Mouse (Mus musculus) heart, embryonic 10.5 days (tissue): ENCODE measurements around the gene Myh13. TPM values are rescaled to one million over a fixed set of nuclear protein-coding genes. Genes with fewer than 3 reads are reported as not detected.

Experiments used
- DNase-seq: peaks from one replicate; pipeline ENCODE4 v3.0.0-alpha.2; 2017; ENCODE audit warnings: low spot score
- H3K27ac ChIP-seq: fragments of 300-500 bp; sonication (generic); 2 replicates; pipeline ENCODE4 v1.5.1; 2016; ENCODE audit warnings: mild to moderate bottlenecking
- H3K27me3 ChIP-seq: fragments of 300-500 bp; sonication (generic); 2 replicates; pipeline ENCODE4 v1.6.1; 2016; ENCODE audit warnings: mild to moderate bottlenecking; ENCODE audit not compliant: poor library complexity, insufficient read depth, severe bottlenecking
- H3K36me3 ChIP-seq: fragments of 300-500 bp; sonication (generic); 2 replicates; pipeline ENCODE4 v1.6.1; 2016; ENCODE audit warnings: mild to moderate bottlenecking, moderate library complexity
- H3K4me1 ChIP-seq: fragments of 300-500 bp; sonication (generic); 2 replicates; pipeline ENCODE4 v1.6.1; 2016; ENCODE audit warnings: mild to moderate bottlenecking
- H3K4me3 ChIP-seq: fragments of 300-500 bp; sonication (generic); 2 replicates; pipeline ENCODE4 v1.5.1; 2016; ENCODE audit warnings: mild to moderate bottlenecking, moderate library complexity
- H3K9me3 ChIP-seq: fragments of 300-500 bp; sonication (generic); 2 replicates; pipeline ENCODE4 v1.6.1; 2016; ENCODE audit warnings: mild to moderate bottlenecking, moderate library complexity
- WGBS: fragments of 180-500 bp; shearing (Covaris S2); methylation state at CpG from one replicate; pipeline ENCODE4 v1.1.7; 2016; 5-methylcytosine and 5-hydroxymethylcytosine counted together
- polyA plus RNA-seq: library from polyadenylated mRNA; unstranded; fragments of >200 nt; fragmentation: Nextera tagmentation; extraction: Ambion mirVana; gene quantifications from 2 replicates; pipeline ENCODE4 v1.2.1, GENCODE M21; 2016

The Myh13 gene
- 0.06 TPM in 1 of 2 replicates, not detected in the other for polyA plus RNA-seq

DNA sequence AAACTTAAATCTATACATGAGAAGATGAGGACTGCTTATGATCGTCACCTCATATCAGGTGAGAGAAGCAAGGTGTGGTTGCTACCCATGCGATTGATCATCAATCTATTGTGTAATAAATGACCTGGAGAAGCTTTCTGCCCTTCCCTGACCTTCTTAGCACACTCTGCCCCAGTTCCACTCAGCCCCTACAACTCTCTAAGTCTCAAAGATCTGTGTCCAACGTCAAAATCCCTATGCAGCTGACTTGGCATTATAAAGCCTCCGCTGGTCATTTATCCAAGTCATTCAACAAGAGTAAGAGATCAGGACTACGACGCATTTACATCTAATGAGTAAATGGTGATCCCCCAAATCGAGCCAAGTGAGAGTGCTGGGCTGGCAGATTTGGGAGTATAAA lies at the start of gene Myh13:
TSS of gene Myh13 (plus strand) at position 301 of the 400 bp plus-strand sequence.
- Histone ChIP-seq H3K27ac (no peak within 1 kb of the TSS), H3K36me3 (no peaks in the 10 kb centered on the region), H3K27me3 (no peaks in the 10 kb centered on the region), H3K4me1 (0 out of 2 replicates have a peak, but pooled peaks cover 2% of the 10 kb centered on the region), H3K9me3 (no peaks in the 10 kb centered on the region), H3K4me3 (no peak within 1 kb of the TSS)
- DNase-seq = peak; percentile 28
- 88% methylated on average over 7 of the region's 7 CpGs for WGBS

DNA sequence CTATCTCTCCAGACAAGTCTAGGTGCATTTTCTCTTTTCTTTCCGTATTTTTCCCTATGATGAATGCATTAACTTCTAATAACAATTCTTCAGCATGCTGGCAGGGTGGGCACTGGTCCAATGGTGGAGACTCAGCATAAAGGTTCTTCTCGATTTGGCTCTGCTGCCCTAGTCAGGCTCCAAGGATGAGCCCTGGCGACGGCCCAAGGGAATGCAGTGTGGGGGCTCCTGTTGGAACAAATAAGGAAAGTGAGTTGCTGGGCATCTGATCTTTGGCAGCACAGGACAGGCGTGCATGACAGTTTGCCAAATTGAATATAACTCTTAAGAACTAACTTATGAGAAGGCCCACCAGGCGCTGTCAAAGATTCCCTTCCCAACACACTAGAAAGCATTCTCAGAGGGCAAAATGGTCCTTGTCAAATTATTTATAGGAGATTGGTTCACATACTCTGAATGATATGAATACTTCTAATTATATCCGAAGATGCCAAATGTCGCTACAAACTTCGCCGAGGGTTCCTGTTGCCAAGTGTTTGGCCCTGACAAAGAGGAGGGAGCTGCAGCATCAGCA lies 44.8 kb upstream of the Myh13 start, which contains the start of gene Myh8:
TSS of gene Myh8 (plus strand) at position 524 of the 574 bp plus-strand sequence.
- H3K4me1 ChIP-seq = no peaks in the 10 kb centered on the region
- DNase-seq = no peak
- no peaks in the 10 kb centered on the region for H3K36me3 ChIP-seq
- H3K4me3 ChIP-seq = no peak within 1 kb of the TSS
- WGBS = 83% methylated on average over 10 of the region's 10 CpGs
- H3K27ac ChIP-seq = no peak within 1 kb of the TSS
- no peaks in the 10 kb centered on the region for H3K27me3 ChIP-seq
- no peaks in the 10 kb centered on the region for H3K9me3 ChIP-seq

DNA sequence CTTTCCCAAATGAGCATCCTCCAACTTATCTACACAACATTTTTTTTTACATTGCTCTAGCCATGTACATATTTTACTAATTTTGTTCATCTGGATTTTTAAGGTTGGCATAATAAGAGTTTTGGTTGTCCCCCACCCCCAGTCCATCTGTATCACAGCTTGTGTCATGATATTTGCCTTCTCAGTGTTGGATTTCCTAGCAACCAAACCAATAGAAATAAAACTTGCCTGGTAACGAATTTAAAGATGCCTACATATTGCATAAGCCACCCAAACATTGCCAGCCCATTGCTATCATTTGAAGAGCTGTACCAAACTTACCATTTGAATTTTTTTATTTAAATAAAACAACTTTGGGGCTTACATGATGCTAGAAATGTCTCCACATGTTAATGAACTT lies 28.0 kb upstream of the Myh13 start:
- H3K4me3 ChIP-seq = no peak overlapping the region
- no peaks in the 10 kb centered on the region for H3K36me3 ChIP-seq
- no peaks in the 10 kb centered on the region for H3K4me1 ChIP-seq
- 70% methylated on average over 1 of the region's 1 CpGs for WGBS
- no peaks in the 10 kb centered on the region for H3K27me3 ChIP-seq
- H3K27ac ChIP-seq = no peak overlapping the region
- no peak for DNase-seq
- H3K9me3 ChIP-seq = no peaks in the 10 kb centered on the region; the same call in 1 of the 2 replicates

DNA sequence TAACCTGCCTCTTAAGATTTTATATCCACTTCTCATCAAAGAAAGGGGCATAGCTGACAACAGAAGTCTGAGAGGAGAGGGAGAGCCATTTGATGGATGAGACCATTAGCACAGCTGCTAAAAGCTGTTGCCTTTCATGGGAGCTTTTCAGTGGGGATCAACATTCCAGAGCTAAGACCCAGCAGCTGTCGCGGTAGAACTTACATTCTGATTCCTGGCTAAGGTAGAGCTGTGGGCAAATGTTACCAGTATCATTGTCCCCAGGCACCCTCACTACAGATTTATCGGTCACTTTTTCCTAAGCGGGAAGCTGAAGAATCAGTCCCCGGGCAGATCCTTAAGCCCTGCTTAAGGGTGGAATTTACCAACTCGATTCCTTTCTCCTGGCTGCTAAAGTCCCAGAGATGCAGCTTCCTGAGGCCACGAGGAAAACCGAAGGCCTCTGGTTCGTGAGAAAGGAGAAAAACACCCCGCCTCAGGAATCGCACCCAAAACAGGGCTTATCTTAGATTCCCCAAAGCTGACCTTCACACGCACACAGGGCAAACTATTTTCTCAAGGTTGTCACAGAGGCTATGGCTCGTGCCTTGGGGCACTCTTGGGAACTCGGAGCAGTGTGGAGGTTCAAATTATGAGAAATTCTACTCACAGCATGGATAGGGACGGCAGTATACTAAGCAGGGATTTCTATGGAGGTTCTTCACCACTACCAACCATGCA lies 7.6 kb upstream of the Myh13 start:
- 44% methylated on average over 15 of the region's 15 CpGs for WGBS
- Histone ChIP-seq H3K9me3 (no peaks in the 10 kb centered on the region), H3K27ac (no peak overlapping the region), H3K4me1 (peaks cover 2% of the 10 kb centered on the region; the same call in 1 of the 2 replicates), H3K36me3 (no peaks in the 10 kb centered on the region), H3K4me3 (no peak overlapping the region), H3K27me3 (no peaks in the 10 kb centered on the region; the same call in 1 of the 2 replicates)
- DNase-seq = no peak

DNA sequence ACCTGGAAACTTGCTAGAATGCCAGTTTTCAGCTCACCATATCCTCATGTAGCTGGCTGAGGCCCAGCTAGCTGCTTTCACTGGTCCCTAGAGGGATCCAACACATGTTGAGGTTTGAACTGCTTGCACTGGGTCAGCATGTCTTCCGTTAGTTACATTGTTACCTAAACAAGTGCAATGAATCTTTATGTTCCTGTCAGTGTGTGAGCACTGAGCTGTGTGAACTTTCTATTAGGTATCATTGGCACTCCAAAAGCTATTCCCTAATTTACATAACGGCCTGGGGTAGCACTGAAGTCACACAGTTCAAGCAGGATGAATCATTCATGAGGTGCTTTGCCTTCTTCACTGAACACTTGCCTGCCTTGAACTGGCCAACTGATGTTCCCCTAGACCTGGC lies 5.1 kb downstream of the Myh13 start:
- WGBS = 81% methylated on average over 2 of the region's 2 CpGs
- no peaks in the 10 kb centered on the region for H3K9me3 ChIP-seq
- H3K27me3 ChIP-seq = 0 out of 2 replicates have a peak, but pooled peaks cover 4% of the 10 kb centered on the region
- H3K36me3 ChIP-seq = no peaks in the 10 kb centered on the region
- no peak overlapping the region for H3K4me3 ChIP-seq
- no peak overlapping the region for H3K27ac ChIP-seq
- no peaks in the 10 kb centered on the region for H3K4me1 ChIP-seq
- no peak for DNase-seq

DNA sequence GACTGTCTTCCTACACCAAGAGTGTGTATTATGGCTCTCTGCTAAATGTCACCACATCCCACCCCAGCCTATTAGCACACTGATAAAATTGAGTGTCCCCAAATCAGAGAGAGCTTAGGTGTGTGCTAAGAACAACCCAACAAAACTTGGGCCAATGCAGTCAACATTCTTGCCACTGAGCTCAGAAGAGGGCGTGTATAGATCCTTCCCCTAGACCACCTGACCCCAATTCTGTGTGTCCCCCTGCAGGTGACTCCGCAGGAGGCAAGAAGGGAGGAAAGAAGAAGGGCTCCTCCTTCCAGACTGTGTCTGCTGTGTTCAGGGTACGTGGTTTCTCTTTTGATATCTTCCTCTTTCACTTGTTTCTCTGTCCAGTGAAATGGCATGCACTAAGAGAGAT lies 23.1 kb downstream of the Myh13 start:
- Histone ChIP-seq H3K27ac (no peak overlapping the region), H3K4me3 (no peak overlapping the region), H3K27me3 (peaks cover 15% of the 10 kb centered on the region), H3K4me1 (no peaks in the 10 kb centered on the region), H3K36me3 (no peaks in the 10 kb centered on the region), H3K9me3 (no peaks in the 10 kb centered on the region)
- WGBS = 53% methylated on average over 3 of the region's 3 CpGs
- DNase-seq = no peak

DNA sequence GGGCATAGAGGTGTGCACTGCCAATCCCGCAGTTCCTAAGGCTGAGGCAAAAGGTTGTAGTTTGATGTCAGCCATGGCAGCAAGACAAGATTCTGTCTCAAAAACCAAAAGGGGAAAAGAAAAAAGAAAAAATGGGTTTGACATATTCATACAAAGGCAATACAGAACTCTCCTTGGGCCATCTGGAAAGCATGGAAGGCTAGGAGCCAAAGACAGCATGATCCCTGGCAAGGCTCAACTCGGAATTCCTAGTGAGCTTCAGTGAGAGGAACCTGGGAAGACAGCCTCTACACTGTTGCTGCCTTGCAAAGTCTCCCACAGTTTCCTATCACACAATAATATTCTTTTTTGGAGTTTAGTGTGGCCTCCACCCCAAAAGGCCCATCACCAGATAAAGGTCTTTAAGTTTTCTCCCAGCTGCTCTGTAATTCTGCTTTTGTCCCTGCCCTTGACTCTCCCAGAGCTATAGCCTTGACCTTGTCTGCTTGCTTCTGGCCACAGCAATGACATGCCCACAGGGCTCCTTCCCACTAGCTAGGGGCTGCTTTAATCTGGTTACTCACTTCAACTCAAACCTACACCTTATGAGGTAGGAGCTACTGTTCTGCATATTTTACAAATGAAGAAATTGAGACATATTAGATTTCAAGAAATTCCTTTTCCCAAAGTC lies 23.9 kb downstream of the Myh13 start:
- DNase-seq = no peak
- WGBS = 61% methylated on average over 2 of the region's 2 CpGs
- H3K4me3 ChIP-seq = no peak overlapping the region

DNA sequence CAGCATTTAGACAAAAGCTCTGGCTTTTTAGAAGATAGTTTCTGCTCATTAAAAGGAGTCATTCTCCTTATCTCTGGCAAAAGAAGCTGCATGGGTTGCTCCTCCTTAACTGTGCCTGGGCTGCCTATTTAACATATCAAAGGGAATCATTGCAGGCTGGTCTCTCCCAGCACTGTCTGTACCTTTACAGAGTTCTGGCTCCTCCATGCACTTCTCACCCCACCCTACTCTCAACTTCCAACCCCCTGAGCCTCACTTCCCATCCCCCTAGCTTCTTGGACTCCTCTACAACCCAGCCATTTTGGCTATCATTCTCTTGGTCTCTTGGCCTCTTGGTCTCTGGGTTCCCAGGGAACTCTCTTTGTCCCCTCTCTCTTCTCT lies 24.4 kb downstream of the Myh13 start:
- DNase-seq = no peak
- Histone ChIP-seq H3K4me1 (no peaks in the 10 kb centered on the region), H3K4me3 (no peak overlapping the region), H3K27me3 (peaks cover 21% of the 10 kb centered on the region; the same call in 1 of the 2 replicates), H3K9me3 (no peaks in the 10 kb centered on the region), H3K27ac (no peak overlapping the region), H3K36me3 (no peaks in the 10 kb centered on the region)

More for the DNA sequence above, 23.9 kb downstream of the Myh13 start:
- Histone ChIP-seq H3K4me1 (no peaks in the 10 kb centered on the region), H3K9me3 (no peaks in the 10 kb centered on the region), H3K36me3 (no peaks in the 10 kb centered on the region), H3K27me3 (peaks cover 21% of the 10 kb centered on the region), H3K27ac (no peak overlapping the region)

DNA sequence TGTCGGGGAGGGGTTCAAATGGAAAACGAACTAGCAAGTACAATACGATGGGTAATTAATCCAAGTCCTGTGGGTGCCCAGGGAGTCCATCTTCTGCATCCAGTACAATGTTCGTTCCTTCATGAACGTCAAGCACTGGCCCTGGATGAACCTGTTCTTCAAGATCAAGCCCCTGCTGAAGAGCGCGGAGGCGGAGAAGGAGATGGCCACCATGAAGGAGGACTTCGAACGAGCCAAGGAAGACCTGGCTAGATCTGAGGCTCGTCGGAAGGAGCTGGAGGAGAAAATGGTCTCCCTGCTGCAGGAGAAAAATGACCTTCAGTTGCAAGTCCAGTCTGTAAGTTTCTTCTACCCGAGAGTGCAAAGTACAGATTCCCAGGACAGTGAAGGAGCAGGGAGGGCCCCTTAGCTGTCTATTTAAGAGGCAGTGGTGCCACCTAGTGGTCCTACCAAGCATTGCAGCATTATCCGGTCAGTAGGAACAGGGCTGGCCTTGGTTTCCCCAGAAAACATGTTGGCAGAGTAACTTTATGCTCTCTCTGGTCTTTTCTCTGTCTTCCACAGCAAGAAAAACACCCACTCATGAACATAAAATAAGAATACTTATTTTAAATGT lies 28.8 kb downstream of the Myh13 start:
- Histone ChIP-seq H3K27ac (no peak overlapping the region), H3K4me1 (no peaks in the 10 kb centered on the region), H3K9me3 (no peaks in the 10 kb centered on the region), H3K36me3 (no peaks in the 10 kb centered on the region), H3K4me3 (no peak overlapping the region), H3K27me3 (peaks cover 32% of the 10 kb centered on the region; the same call in 1 of the 2 replicates)
- WGBS = 51% methylated on average over 14 of the region's 14 CpGs
- peak; percentile 85 for DNase-seq

DNA sequence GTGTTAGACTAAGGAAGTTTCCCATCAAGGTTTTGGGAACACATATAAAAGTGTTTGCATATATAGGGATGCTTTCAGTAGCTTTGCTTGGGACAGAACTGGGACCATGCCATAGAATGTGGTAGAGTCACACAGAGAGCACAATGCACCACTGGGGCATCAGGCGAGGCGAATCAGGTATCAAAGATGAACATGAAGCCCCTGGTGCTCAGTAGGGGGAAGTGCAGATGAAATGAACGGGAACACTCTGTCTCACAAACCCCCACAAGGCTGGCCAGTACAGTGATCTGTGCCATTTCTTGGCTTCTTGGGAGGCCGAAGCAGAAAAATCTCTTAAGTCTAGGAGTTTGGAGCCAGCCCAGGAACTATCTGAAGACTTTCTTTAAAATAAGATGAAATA lies 31.6 kb downstream of the Myh13 start:
- no peaks in the 10 kb centered on the region for H3K9me3 ChIP-seq
- 62% methylated on average over 4 of the region's 4 CpGs for WGBS
- H3K4me1 ChIP-seq = no peaks in the 10 kb centered on the region
- no peaks in the 10 kb centered on the region for H3K36me3 ChIP-seq
- no peak overlapping the region for H3K27ac ChIP-seq
- no peak for DNase-seq
- peaks cover 32% of the 10 kb centered on the region; the same call in 1 of the 2 replicates for H3K27me3 ChIP-seq
- H3K4me3 ChIP-seq = no peak overlapping the region

DNA sequence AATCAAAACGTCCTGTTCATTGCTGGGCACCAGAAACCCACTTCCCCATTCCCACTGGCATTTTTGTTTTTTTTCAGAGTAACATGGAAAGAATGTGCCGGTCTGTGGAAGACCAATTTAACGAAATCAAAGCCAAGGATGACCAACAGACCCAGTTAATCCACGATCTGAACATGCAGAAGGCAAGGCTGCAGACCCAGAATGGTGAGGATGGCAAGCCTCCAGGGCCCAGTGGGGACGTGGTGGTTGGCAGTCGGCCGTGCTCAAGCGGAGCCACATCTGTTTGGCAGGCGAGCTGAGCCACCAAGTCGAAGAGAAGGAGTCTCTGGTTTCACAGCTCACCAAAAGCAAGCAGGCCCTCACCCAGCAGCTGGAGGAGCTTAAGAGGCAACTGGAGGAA lies 36.6 kb downstream of the Myh13 start:
- no peaks in the 10 kb centered on the region for H3K9me3 ChIP-seq
- no peak for DNase-seq
- H3K4me3 ChIP-seq = no peak overlapping the region
- WGBS = 73% methylated on average over 10 of the region's 10 CpGs
- H3K36me3 ChIP-seq = no peaks in the 10 kb centered on the region
- peaks cover 5% of the 10 kb centered on the region for H3K27me3 ChIP-seq
- H3K27ac ChIP-seq = no peak overlapping the region
- no peaks in the 10 kb centered on the region for H3K4me1 ChIP-seq

DNA sequence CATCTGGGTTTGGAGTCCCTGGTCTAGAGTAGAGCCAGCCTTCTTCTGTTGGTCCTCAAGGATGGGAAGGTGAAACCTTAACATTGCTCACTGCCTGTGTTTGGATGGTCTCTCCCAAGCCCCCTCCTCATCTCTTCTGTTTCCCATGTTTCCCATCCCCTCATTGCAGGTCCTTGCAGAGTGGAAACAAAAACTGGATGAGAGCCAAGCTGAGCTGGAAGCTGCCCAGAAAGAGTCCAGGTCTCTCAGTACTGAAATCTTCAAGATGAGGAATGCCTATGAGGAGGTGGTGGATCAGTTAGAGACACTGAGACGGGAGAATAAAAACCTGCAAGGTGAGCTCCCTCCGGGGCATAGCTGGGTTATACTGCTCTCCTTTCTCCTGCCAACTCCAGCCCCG lies 40.8 kb downstream of the Myh13 start:
- Histone ChIP-seq H3K4me1 (peaks cover 8% of the 10 kb centered on the region; the same call in 1 of the 2 replicates), H3K27me3 (peaks cover 11% of the 10 kb centered on the region), H3K36me3 (no peaks in the 10 kb centered on the region), H3K9me3 (no peaks in the 10 kb centered on the region), H3K27ac (no peak overlapping the region), H3K4me3 (no peak overlapping the region)
- no peak for DNase-seq
- WGBS = 77% methylated on average over 3 of the region's 3 CpGs

DNA sequence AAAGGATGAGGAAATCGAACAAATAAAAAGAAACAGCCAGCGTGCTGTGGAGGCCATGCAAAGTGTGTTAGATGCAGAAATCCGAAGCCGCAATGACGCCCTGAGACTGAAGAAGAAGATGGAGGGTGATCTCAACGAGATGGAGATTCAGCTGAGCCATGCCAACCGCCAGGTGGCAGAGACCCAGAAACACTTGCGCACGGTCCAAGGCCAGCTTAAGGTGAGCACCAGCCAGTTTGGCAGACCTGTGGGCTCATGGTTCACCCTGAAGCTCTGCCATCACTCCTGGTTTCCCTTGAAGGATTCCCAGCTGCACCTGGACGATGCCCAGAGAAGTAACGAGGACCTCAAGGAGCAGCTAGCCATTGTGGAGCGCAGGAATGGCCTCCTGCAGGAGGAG lies 43.1 kb downstream of the Myh13 start:
- Histone ChIP-seq H3K4me3 (no peak overlapping the region), H3K27ac (no peak overlapping the region; the same call in 1 of the 2 replicates), H3K36me3 (no peaks in the 10 kb centered on the region), H3K4me1 (peaks cover 8% of the 10 kb centered on the region; the same call in 1 of the 2 replicates), H3K27me3 (0 out of 2 replicates have a peak, but pooled peaks cover 5% of the 10 kb centered on the region), H3K9me3 (no peaks in the 10 kb centered on the region)
- WGBS = 85% methylated on average over 12 of the region's 12 CpGs
- no peak for DNase-seq
